Mouse (Mus musculus): ENCODE data around the gene Trim59.

GRCm38 (mm10) chr3:69004055-69004436, 40.5 kb downstream of the Trim59 start:
- no peak for TF ChIP-seq CTCF (IDR thresholded peaks at IDR 0.05; ENCODE audit: low read depth, low read length)
- TF ChIP-seq POLR2A (IDR thresholded peaks at IDR 0.05; ENCODE audit: insufficient read depth, low read length) = no peak
